Mouse (Mus musculus): ENCODE data around the gene Irgm1. TPM values are rescaled to one million over a fixed set of nuclear protein-coding genes. Genes with fewer than 3 reads are reported as not detected.

The Irgm1 gene
- polyA plus RNA-seq (2012; rRNA removed; ENCODE audit: low replicate concordance), result 1.4 and 1.5 TPM in 2 replicates

DNA sequence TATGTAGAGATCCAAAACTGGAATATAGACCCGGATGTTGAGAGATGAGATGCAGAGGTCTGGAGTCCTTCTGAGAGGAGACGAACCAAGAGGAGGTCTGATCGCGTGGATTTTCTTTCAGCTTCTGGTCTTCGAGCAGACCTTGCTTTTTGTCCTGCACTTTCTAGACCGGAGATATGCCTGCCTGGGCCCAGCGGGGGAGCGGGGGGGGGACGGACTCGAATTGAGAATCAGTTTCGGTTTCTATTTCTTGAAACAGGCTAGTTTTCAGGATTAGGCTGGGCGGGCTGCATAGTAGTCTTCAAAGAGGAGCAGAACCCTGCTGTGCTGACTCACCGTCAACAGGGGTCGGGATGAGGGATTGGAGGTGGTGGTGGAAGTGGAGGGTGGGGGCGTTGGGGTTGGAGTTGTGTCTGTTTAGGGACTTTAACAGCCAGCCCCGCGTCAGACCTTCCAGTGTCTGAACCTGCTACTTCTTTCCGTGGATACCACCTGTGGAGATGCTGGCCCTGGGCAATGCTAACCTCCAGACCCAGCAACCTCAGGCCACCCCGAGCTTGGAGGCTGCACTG lies at the start of gene Irgm1:
Irgm1 (minus strand) TSS at position 483 of the 572 bp plus-strand sequence.

DNA sequence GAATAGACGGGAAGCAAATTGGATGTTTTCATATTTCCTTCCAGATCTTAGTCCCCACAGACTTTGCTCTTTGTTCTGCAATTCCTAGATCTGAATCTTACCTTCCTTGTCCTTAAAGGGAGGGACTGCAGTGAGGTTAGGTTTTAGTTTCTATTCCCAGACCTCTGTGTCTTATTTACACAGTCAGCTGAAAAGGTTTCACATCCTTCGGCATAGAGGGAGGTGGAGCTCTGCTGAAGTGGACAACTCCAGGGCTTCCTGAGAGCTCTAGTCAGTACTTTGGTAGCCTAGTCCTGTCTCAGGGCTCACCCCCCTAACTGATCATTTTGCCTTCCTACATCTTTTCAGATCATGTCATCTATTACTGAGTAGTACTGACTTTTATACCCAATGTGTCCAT lies 30.5 kb upstream of the Irgm1 start, which contains the start of gene Gm5431:
Gm5431 (minus strand) TSS at position 194 of the 400 bp plus-strand sequence.

DNA sequence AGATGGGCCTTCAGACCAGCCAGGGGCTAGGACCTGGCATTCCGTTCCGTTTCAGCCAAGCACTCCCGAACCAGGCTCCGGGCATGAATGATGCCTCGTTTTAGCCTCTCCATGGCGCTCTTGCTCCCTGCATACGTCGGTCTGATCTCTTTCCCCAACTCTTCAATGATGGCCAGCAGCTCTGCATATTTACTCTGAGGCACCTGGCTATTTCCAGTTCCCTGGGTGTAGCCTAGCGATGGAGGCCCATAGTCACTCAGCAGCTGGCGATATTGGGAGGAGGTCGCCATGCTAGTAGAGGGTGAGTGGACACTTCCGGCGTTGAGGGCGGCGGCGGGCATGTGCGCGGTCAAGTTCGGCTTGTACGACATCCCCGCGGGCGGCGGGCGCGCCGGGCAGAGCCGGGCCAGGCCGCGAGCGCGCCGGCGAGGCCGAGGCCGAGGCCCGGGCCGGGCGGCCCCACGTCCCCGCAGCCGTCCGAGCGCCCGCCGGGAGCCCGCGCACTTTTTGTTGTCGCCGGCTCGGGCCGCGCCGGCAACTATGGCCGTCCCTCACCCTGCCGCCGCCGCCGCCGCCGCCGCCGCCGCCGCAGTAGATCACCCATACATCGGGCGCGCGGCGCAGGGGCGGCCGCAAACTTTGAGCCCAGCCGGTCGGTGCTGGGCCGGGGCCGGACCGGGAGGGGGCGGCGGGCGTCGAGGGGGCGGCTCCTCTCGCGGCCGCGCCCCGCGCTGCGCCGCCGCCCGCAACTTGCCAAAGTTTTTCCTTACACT lies 45.3 kb downstream of the Irgm1 start, which contains the start of the genes Trim7 and Gm12184:
Trim7 (plus strand) TSS at position 162 of the 773 bp plus-strand sequence.
Gm12184 (minus strand) TSS at position 677 of the 773 bp plus-strand sequence.

DNA sequence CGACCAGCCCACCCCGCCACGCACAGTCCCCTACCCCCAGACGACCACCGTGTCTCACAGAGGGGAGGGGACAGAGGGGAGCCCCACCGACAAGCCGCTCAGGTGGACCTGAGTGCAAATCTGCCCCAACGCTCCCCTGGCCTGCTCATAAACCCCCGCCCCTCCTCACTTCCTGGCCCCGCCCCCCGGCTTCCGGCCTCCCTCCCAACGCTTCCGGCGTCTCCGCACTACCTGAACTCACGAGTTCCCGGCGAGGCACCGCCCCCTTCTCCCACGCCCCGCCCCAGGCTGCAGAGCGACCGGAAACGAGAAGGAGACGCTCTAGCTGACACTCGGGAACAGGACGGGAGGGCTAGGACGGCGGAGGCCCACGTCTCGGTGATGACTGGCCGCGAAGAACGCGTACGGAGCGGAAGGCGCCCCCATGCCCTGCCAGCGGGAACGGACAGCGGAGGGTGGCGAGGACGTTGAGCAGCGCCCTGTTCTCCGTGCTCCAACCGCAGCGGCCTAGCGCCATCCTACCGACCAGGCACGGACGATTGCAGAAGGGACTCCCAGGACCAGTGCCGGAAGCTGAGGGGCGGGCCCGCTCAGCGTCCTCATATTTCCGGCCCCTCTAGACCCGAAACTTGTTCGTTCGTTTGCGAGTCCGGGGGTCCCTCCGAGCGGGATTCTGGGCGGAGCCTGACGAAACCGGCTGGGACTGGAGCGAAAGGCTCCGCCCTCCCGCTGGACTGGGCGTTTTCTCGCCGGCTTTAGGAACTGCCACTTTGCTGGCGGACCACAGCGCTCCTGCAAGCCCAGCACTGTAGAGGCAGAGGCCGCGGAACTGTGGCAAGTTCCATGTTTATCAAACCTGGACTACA lies 54.5 kb downstream of the Irgm1 start, which contains the start of gene Trim41:
Trim41 (minus strand) TSS at position 554 of the 866 bp plus-strand sequence.

Other genes with a start within 250 kb of the Irgm1 start
- gene Rack1, start 71.4 kb downstream of the Irgm1 start, polyA plus RNA-seq (2012; rRNA removed; ENCODE audit: low replicate concordance), result 1,617 and 1,811 TPM in 2 replicates
- 18.0 and 20.2 TPM in 2 replicates for gene Trim41, start 54.3 kb downstream of the Irgm1 start, polyA plus RNA-seq (2012; rRNA removed; ENCODE audit: low replicate concordance)
- 6.0 and 12.8 TPM in 2 replicates for gene Trim7, start 45.5 kb downstream of the Irgm1 start, polyA plus RNA-seq (2012; rRNA removed; ENCODE audit: low replicate concordance)
- gene Gm12184, start 45.0 kb downstream of the Irgm1 start, polyA plus RNA-seq (2012; rRNA removed; ENCODE audit: low replicate concordance), result 2.8 and 3.5 TPM in 2 replicates
- gene Gm5431, start 30.5 kb upstream of the Irgm1 start, polyA plus RNA-seq (2012; rRNA removed; ENCODE audit: low replicate concordance), result 0.06 and 0.66 TPM in 2 replicates
- 4.3 and 16.0 TPM in 2 replicates for gene Psme2b, start 74.5 kb upstream of the Irgm1 start, polyA plus RNA-seq (2012; rRNA removed; ENCODE audit: low replicate concordance)
- gene Olfr56, start 107.2 kb upstream of the Irgm1 start, polyA plus RNA-seq (2012; rRNA removed; ENCODE audit: low replicate concordance), result 0.07 TPM in 1 of 2 replicates, not detected in the other
- 0.21 and 0.46 TPM in 2 replicates for gene 9930111J21Rik1, start 107.7 kb upstream of the Irgm1 start, polyA plus RNA-seq (2012; rRNA removed; ENCODE audit: low replicate concordance)
- gene Gm12185, start 120.5 kb upstream of the Irgm1 start, polyA plus RNA-seq (2012; rRNA removed; ENCODE audit: low replicate concordance), result 0.04 and 0.05 TPM in 2 replicates
- gene Tgtp1, start 122.5 kb upstream of the Irgm1 start, polyA plus RNA-seq (2012; rRNA removed; ENCODE audit: low replicate concordance), result 0.16 and 0.33 TPM in 2 replicates
- gene 9930111J21Rik2, start 179.6 kb upstream of the Irgm1 start, polyA plus RNA-seq (2012; rRNA removed; ENCODE audit: low replicate concordance), result 0.05 and 0.09 TPM in 2 replicates
- gene Tgtp2, start 192.5 kb upstream of the Irgm1 start, polyA plus RNA-seq (2012; rRNA removed; ENCODE audit: low replicate concordance), result 0.18 and 0.72 TPM in 2 replicates
- 2.2 and 5.1 TPM in 2 replicates for gene Ifi47, start 204.9 kb upstream of the Irgm1 start, polyA plus RNA-seq (2012; rRNA removed; ENCODE audit: low replicate concordance)
- gene Olfr1396, start 243.2 kb upstream of the Irgm1 start, polyA plus RNA-seq (2012; rRNA removed; ENCODE audit: low replicate concordance), result not detected in 2 replicates

All from duodenum, adult 2 months (tissue).